Mouse (Mus musculus): ENCODE data around the gene Sgsm1. TPM values are rescaled to one million over a fixed set of nuclear protein-coding genes. Genes with fewer than 3 reads are reported as not detected.

Gene Sgsm1
- polyA plus RNA-seq, 1 experiment from 2014 or later: 3.7 TPM

DNA sequence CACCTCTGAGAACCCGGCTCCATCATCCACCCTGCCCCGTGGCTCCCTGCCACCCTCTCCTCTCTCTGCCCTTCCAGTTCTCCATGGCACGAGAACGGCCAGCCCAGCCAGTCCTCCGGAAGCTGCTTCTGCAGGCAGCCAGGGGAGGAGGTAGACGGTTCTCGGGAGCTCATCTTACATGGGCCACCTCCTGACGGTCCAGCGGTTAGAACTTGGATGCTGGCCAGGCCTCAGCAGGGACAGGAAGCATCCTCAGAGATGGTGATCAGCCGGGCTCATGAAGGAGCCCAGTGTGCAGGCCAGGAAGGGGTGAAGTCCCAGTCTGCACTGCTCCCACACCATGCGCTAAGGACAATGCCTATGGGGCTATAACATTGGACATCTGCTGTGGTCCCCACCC is 96.1 kb downstream of the Sgsm1 start:
- Histone ChIP-seq H3K27me3 (ENCODE audit: insufficient read depth, low read length) (no peaks in the 10 kb centered on the region), H3K4me3 (replicated peaks; ENCODE audit: low read depth, low read length) (no peak overlapping the region), H3K9ac (ENCODE audit: low read depth, low read length) (no peak overlapping the region), H3K4me1 (replicated peaks; ENCODE audit: insufficient read depth, low read length) (peaks cover 33% of the 10 kb centered on the region; the same call in 1 of the 2 replicates), H3K27ac (0 out of 2 replicates have a peak overlapping the region, but pooled peaks have one; percentile 6), H3K4me2 (ENCODE audit: low read length) (peak overlapping the region; percentile 7; the same call in 1 of the 2 replicates), H3K36me3 (ENCODE audit: insufficient read depth, low read length) (no peaks in the 10 kb centered on the region), H3K9me3 (replicated peaks; ENCODE audit: low read length) (no peaks in the 10 kb centered on the region)
- WGBS: 24% methylated on average over 11 of the region's 11 CpGs
- TF ChIP-seq CTCF (IDR thresholded peaks at IDR 0.05; ENCODE audit: low read depth): no peak
- DNase-seq (ENCODE audit: low spot score): peak; percentile 74
- ATAC-seq (replicated peaks; ENCODE audit: low FRiP score, low read depth): no peak

DNA sequence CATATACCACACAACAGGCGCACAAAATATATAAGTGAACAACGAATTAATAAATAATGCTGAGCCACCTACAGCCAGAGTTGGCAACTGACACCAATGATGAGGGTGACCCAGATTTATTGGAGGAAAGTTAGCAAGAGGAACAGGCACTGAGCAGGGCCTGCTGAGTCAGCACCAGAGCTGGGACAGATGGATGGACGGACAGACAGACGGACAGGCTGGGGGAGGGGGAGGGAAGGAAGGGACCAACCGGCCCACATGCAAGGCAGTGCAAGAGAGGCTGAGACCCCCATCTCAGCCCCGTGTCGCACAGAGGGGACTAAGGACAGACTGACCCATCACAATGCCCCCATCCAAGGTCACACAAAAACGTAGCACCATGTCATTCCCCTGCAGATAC is 96.5 kb downstream of the Sgsm1 start:
- Histone ChIP-seq H3K36me3 (ENCODE audit: insufficient read depth, low read length) (no peaks in the 10 kb centered on the region), H3K4me3 (replicated peaks; ENCODE audit: low read depth, low read length) (no peak overlapping the region), H3K9ac (ENCODE audit: low read depth, low read length) (no peak overlapping the region), H3K9me3 (replicated peaks; ENCODE audit: low read length) (no peaks in the 10 kb centered on the region), H3K4me2 (ENCODE audit: low read length) (peak overlapping the region; percentile 7; the same call in 1 of the 2 replicates), H3K4me1 (replicated peaks; ENCODE audit: insufficient read depth, low read length) (peaks cover 33% of the 10 kb centered on the region), H3K27me3 (ENCODE audit: insufficient read depth, low read length) (no peaks in the 10 kb centered on the region), H3K27ac (no peak overlapping the region)
- no peak for TF ChIP-seq CTCF (IDR thresholded peaks at IDR 0.05; ENCODE audit: low read depth)
- ATAC-seq (replicated peaks; ENCODE audit: low FRiP score, low read depth): no peak
- WGBS: 81% methylated on average over 8 of the region's 8 CpGs
- no peak for DNase-seq (ENCODE audit: low spot score)

DNA sequence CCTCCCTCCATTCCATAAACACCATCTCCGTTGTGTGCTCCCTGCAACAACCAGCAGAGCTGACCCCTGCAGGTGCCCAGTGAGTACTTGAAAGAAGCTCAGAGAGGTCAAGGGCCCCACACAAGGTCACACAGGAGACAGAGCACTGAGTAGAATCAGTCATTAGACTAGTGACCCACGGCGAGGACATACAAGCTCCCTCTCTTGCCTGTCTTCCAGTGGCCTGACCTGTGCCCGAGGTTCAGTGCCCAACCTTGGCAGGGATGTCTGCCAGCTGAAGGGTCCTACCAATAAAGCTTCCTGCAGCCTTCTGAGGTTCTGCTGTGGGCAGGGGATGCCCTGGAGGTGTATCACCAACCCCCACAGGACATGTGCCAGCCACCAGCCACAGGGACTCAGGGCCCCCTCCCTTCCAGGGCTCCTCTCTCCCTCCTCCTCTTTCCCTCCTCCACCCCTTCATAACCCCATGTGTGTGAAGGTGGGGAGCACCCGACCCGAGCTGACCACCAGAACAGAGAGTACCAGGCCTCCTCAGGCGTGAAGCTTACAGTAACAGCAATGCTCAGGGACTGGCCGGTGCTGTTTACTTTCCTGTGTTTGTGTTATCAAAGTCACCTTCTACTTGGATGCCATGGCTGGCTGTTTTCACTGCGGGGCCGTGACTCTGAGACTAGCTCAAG is 98.3 kb downstream of the Sgsm1 start:
- Histone ChIP-seq H3K9me3 (replicated peaks; ENCODE audit: low read length) (no peaks in the 10 kb centered on the region), H3K4me1 (replicated peaks; ENCODE audit: insufficient read depth, low read length) (peaks cover 35% of the 10 kb centered on the region), H3K27ac (peak overlapping the region; percentile 50; the same call in 1 of the 2 replicates), H3K4me2 (ENCODE audit: low read length) (no peak overlapping the region), H3K36me3 (ENCODE audit: insufficient read depth, low read length) (no peaks in the 10 kb centered on the region), H3K4me3 (replicated peaks; ENCODE audit: low read depth, low read length) (no peak overlapping the region), H3K9ac (ENCODE audit: low read depth, low read length) (no peak overlapping the region), H3K27me3 (ENCODE audit: insufficient read depth, low read length) (no peaks in the 10 kb centered on the region)
- 31% methylated on average over 10 of the region's 10 CpGs for WGBS
- no peak for TF ChIP-seq CTCF (IDR thresholded peaks at IDR 0.05; ENCODE audit: low read depth)
- DNase-seq (ENCODE audit: low spot score) (peak; percentile 15), ATAC-seq (replicated peaks; ENCODE audit: low FRiP score, low read depth) (no peak; the same call in 1 of the 2 replicates)

DNA sequence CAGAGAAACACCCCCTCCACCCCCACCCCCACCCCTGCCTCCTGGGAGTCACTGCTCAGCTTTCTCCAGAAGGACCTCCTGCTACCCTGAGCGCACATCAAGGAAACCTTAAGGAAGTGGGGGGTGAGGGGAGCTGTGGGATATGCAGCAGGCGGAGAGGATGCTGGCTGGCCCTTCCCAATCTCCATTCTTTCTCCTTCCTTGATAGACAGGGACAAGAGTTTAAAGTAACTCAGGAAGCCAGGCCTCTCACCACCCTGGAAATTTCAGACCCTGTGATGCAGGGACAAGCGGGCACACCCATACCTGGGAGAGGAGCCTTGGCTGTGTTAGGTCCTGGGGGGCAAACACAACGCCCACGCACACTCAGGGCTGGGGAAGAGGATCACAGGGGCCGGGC is 100.3 kb downstream of the Sgsm1 start:
- TF ChIP-seq CTCF (IDR thresholded peaks at IDR 0.05; ENCODE audit: low read depth): no peak
- H3K4me2 ChIP-seq (ENCODE audit: low read length): no peak overlapping the region
- H3K4me3 ChIP-seq (replicated peaks; ENCODE audit: low read depth, low read length): no peak overlapping the region
- H3K27ac ChIP-seq: peak overlapping the region; percentile 85
- DNase-seq (ENCODE audit: low spot score): peak; percentile 49
- no peaks in the 10 kb centered on the region for H3K9me3 ChIP-seq (replicated peaks; ENCODE audit: low read length)
- no peaks in the 10 kb centered on the region for H3K36me3 ChIP-seq (ENCODE audit: insufficient read depth, low read length)
- no peaks in the 10 kb centered on the region for H3K27me3 ChIP-seq (ENCODE audit: insufficient read depth, low read length)
- 70% methylated on average over 6 of the region's 6 CpGs for WGBS
- H3K9ac ChIP-seq (ENCODE audit: low read depth, low read length): no peak overlapping the region
- H3K4me1 ChIP-seq (replicated peaks; ENCODE audit: insufficient read depth, low read length): peaks cover 31% of the 10 kb centered on the region
- no peak for ATAC-seq (replicated peaks; ENCODE audit: low FRiP score, low read depth)

DNA sequence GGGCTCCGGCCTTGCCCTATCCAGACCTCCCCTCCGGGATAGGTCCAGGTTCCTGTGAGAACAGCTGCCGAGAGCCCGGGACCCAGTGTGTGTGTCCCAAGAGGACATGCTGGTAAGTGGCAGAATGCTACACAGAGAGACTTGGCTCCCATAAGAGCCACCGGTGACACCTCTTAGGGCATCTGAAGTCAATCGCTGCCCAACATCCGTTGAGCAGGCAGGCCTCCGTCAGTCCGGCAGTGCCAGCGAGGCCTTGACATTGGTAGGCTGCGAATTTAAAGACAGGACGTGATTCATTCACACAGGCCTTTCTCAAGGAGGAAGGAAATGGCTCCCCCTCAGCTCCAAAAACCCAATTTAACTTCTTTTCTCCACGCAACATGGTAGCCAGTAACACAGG is 100.7 kb downstream of the Sgsm1 start:
- no peak for TF ChIP-seq CTCF (IDR thresholded peaks at IDR 0.05; ENCODE audit: low read depth)
- H3K4me3 ChIP-seq (replicated peaks; ENCODE audit: low read depth, low read length): no peak overlapping the region
- H3K36me3 ChIP-seq (ENCODE audit: insufficient read depth, low read length): no peaks in the 10 kb centered on the region
- WGBS: 73% methylated on average over 13 of the region's 13 CpGs
- H3K27ac ChIP-seq: peak overlapping the region; percentile 85
- peaks cover 31% of the 10 kb centered on the region for H3K4me1 ChIP-seq (replicated peaks; ENCODE audit: insufficient read depth, low read length)
- ATAC-seq (replicated peaks; ENCODE audit: low FRiP score, low read depth) (no peak), DNase-seq (ENCODE audit: low spot score) (peak; percentile 21)
- 0 out of 2 replicates have a peak overlapping the region, but pooled peaks have one; percentile 18 for H3K9ac ChIP-seq (ENCODE audit: low read depth, low read length)
- no peak overlapping the region for H3K4me2 ChIP-seq (ENCODE audit: low read length)
- no peaks in the 10 kb centered on the region for H3K27me3 ChIP-seq (ENCODE audit: insufficient read depth, low read length)
- no peaks in the 10 kb centered on the region for H3K9me3 ChIP-seq (replicated peaks; ENCODE audit: low read length)

DNA sequence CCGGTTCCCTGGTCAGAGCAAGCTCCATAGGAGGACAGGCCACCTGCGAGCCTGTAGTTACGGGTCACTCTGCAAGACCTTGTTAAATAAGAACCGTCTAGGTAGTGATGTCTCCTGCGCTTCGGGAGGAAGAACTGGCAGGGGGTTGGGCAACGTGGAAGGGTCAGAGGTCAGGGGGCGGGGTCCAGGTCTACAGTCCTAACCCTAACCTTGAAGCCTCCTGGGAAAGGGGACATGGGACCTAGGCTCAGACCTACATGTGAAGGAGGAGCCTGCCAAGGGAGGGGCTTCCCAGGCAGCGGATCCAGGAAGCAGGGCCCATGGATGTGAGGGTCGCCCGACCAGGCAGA is 101.2 kb downstream of the Sgsm1 start:
- Histone ChIP-seq H3K4me3 (replicated peaks; ENCODE audit: low read depth, low read length) (no peak overlapping the region), H3K4me2 (ENCODE audit: low read length) (peak overlapping the region; percentile 2; the same call in 1 of the 2 replicates), H3K27me3 (ENCODE audit: insufficient read depth, low read length) (no peaks in the 10 kb centered on the region), H3K36me3 (ENCODE audit: insufficient read depth, low read length) (no peaks in the 10 kb centered on the region), H3K9me3 (replicated peaks; ENCODE audit: low read length) (no peaks in the 10 kb centered on the region), H3K4me1 (replicated peaks; ENCODE audit: insufficient read depth, low read length) (peaks cover 31% of the 10 kb centered on the region), H3K27ac (peak overlapping the region; percentile 85), H3K9ac (ENCODE audit: low read depth, low read length) (0 out of 2 replicates have a peak overlapping the region, but pooled peaks have one; percentile 18)
- DNase-seq (ENCODE audit: low spot score) (no peak), ATAC-seq (replicated peaks; ENCODE audit: low FRiP score, low read depth) (no peak)
- WGBS: 33% methylated on average over 11 of the region's 11 CpGs
- TF ChIP-seq CTCF (IDR thresholded peaks at IDR 0.05; ENCODE audit: low read depth): no peak

Measured in kidney, postnatal 0 days (tissue).